Mouse (Mus musculus): Measurements from ENCODE around the gene Arhgef3. TPM values are rescaled to one million over a fixed set of nuclear protein-coding genes. Genes with fewer than 3 reads are reported as not detected.
A peak's percentile ranks its signal among the peaks of the same experiment; 100 is the strongest.

Arhgef3 gene
- polyA plus RNA-seq, 1 experiment, result 17.0 TPM

GRCm38 (mm10) chr14:27308761-27309160, 194.1 kb downstream of the Arhgef3 start:
- WGBS, result 93% methylated on average over 3 of the region's 3 CpGs
- Histone ChIP-seq H3K4me1 (replicated peaks; ENCODE audit: control insufficient read depth, insufficient read depth, low read length) (peaks cover 4% of the 10 kb centered on the region), H3K4me3 (ENCODE audit: control insufficient read depth, insufficient read depth, low read length) (no peak overlapping the region), H3K36me3 (ENCODE audit: control insufficient read depth, insufficient read depth, low read length) (no peaks in the 10 kb centered on the region), H3K27me3 (ENCODE audit: control insufficient read depth, insufficient read depth, low read length) (no peaks in the 10 kb centered on the region), H3K27ac (ENCODE audit: control insufficient read depth, insufficient read depth, low read length) (no peak overlapping the region)
- no peak for TF ChIP-seq POLR2A (IDR thresholded peaks at IDR 0.05; ENCODE audit: control insufficient read depth, extremely low read depth, insufficient read depth, low read length, poor library complexity)
- TF ChIP-seq CTCF (IDR thresholded peaks at IDR 0.05; ENCODE audit: borderline replicate concordance, control insufficient read depth, extremely low read depth, insufficient read depth, low read length, poor library complexity), result no peak
- DNase-seq, result no peak

DNA sequence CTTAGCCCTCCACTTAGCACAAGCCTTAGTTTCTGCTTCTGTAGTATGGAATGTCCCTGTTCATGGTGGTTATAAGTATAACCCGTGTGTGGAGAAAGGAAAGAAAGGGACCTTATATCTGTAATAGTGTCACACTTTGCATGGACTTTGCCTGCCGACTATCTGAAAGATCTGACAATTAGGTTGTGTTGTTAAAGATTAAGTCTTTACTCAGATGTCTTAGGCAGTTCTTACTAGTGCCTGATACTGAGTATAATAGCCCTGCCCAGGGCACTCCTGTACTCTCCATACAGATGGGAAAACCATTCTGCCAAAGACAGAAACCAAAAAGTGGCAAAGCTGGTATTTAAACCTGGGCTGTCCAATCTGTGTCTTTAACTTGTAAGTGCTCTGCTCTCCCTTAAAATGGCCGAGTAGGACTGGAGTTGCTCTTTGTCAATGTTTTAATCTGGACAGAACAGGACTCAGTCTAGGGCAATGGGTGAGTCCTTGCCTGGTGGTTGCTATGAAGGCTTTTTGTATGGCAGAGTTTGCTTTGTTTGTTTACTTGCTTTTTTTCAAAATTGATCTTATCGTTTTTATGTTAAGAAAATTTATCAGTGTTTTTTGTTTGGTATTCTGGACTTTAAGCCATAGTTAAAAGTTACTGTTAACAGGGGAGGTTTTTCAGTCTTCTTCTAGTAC, 196.0 kb downstream of the Arhgef3 start:
- Histone ChIP-seq H3K4me3 (ENCODE audit: control insufficient read depth, insufficient read depth, low read length) (no peak overlapping the region), H3K4me1 (replicated peaks; ENCODE audit: control insufficient read depth, insufficient read depth, low read length) (peaks cover 4% of the 10 kb centered on the region), H3K27ac (ENCODE audit: control insufficient read depth, insufficient read depth, low read length) (no peak overlapping the region), H3K36me3 (ENCODE audit: control insufficient read depth, insufficient read depth, low read length) (no peaks in the 10 kb centered on the region), H3K27me3 (ENCODE audit: control insufficient read depth, insufficient read depth, low read length) (no peaks in the 10 kb centered on the region)
- TF ChIP-seq POLR2A (IDR thresholded peaks at IDR 0.05; ENCODE audit: control insufficient read depth, extremely low read depth, insufficient read depth, low read length, poor library complexity) (no peak), CTCF (IDR thresholded peaks at IDR 0.05; ENCODE audit: borderline replicate concordance, control insufficient read depth, extremely low read depth, insufficient read depth, low read length, poor library complexity) (no peak)
- WGBS, result 86% methylated on average over 4 of the region's 4 CpGs
- DNase-seq, result no peak

- WGBS, result 100% methylated on average over 1 of the region's 1 CpGs
- no peak for DNase-seq
- Histone ChIP-seq H3K4me1 (replicated peaks; ENCODE audit: control insufficient read depth, insufficient read depth, low read length) (peaks cover 8% of the 10 kb centered on the region), H3K27ac (ENCODE audit: control insufficient read depth, insufficient read depth, low read length) (no peak overlapping the region), H3K36me3 (ENCODE audit: control insufficient read depth, insufficient read depth, low read length) (no peaks in the 10 kb centered on the region), H3K27me3 (ENCODE audit: control insufficient read depth, insufficient read depth, low read length) (no peaks in the 10 kb centered on the region), H3K4me3 (ENCODE audit: control insufficient read depth, insufficient read depth, low read length) (no peak overlapping the region)
- TF ChIP-seq POLR2A (IDR thresholded peaks at IDR 0.05; ENCODE audit: control insufficient read depth, extremely low read depth, insufficient read depth, low read length, poor library complexity), result no peak
- no peak for TF ChIP-seq CTCF (IDR thresholded peaks at IDR 0.05; ENCODE audit: borderline replicate concordance, control insufficient read depth, extremely low read depth, insufficient read depth, low read length, poor library complexity)
Measured at GRCm38 (mm10) chr14:27312380-27312779, 197.7 kb downstream of the Arhgef3 start.

- Histone ChIP-seq H3K4me1 (replicated peaks; ENCODE audit: control insufficient read depth, insufficient read depth, low read length) (peaks cover 8% of the 10 kb centered on the region), H3K36me3 (ENCODE audit: control insufficient read depth, insufficient read depth, low read length) (no peaks in the 10 kb centered on the region), H3K4me3 (ENCODE audit: control insufficient read depth, insufficient read depth, low read length) (no peak overlapping the region), H3K27me3 (ENCODE audit: control insufficient read depth, insufficient read depth, low read length) (no peaks in the 10 kb centered on the region), H3K27ac (ENCODE audit: control insufficient read depth, insufficient read depth, low read length) (no peak overlapping the region)
- TF ChIP-seq CTCF (IDR thresholded peaks at IDR 0.05; ENCODE audit: borderline replicate concordance, control insufficient read depth, extremely low read depth, insufficient read depth, low read length, poor library complexity), result no peak
- TF ChIP-seq POLR2A (IDR thresholded peaks at IDR 0.05; ENCODE audit: control insufficient read depth, extremely low read depth, insufficient read depth, low read length, poor library complexity), result no peak
- no peak for DNase-seq
- 97% methylated on average over 6 of the region's 6 CpGs for WGBS
Measured at GRCm38 (mm10) chr14:27315737-27316136, 201.0 kb downstream of the Arhgef3 start.

DNA sequence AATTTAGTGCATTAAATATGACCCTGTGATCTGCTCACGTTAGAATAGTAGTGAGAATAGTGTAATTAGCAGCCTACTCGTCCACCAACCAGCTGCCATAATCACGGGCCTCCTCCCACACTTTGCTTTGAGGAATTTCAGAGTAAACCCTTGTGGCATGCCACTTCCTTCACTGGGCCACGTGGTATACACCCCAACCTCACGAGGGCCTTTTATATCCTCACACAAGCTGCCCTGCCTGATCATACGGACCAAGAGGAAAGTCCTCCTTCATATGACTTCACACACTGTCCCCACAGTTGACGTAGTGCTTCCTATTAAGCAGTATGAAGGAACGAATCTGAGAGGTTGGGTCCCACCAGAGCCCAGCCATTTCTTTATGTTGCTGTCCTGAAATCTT, 202.4 kb downstream of the Arhgef3 start:
- DNase-seq, result peak; percentile 49

DNA sequence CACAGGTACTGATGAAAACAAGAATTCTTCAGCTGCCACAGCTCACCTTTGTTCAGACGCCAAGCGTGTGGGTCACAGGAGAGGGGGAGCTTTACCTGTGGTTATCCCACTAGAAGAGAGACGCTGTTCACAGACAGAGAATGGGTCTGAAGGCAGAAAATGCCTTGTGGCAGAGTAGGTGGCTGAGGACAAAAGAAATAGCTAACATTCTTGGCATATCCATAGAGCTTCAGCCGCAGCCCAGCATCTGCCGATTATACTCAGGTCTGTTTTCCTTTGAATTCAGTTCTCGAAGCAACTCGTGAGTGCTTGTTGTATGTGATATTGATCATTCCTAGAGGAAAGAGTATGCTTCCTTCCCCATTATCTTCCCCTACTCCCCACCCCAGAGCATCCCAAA, 204.7 kb downstream of the Arhgef3 start:
- TF ChIP-seq POLR2A (IDR thresholded peaks at IDR 0.05; ENCODE audit: control insufficient read depth, extremely low read depth, insufficient read depth, low read length, poor library complexity) (no peak), CTCF (IDR thresholded peaks at IDR 0.05; ENCODE audit: borderline replicate concordance, control insufficient read depth, extremely low read depth, insufficient read depth, low read length, poor library complexity) (no peak)
- H3K4me1 ChIP-seq (replicated peaks; ENCODE audit: control insufficient read depth, insufficient read depth, low read length), result peaks cover 4% of the 10 kb centered on the region

More for the DNA sequence above, 202.4 kb downstream of the Arhgef3 start:
- 4% methylated on average over 8 of the region's 8 CpGs for WGBS
- Histone ChIP-seq H3K4me1 (replicated peaks; ENCODE audit: control insufficient read depth, insufficient read depth, low read length) (peaks cover 8% of the 10 kb centered on the region), H3K4me3 (ENCODE audit: control insufficient read depth, insufficient read depth, low read length) (no peak overlapping the region), H3K27ac (ENCODE audit: control insufficient read depth, insufficient read depth, low read length) (no peak overlapping the region), H3K27me3 (ENCODE audit: control insufficient read depth, insufficient read depth, low read length) (no peaks in the 10 kb centered on the region), H3K36me3 (ENCODE audit: control insufficient read depth, insufficient read depth, low read length) (no peaks in the 10 kb centered on the region)
- TF ChIP-seq CTCF (IDR thresholded peaks at IDR 0.05; ENCODE audit: borderline replicate concordance, control insufficient read depth, extremely low read depth, insufficient read depth, low read length, poor library complexity) (no peak), POLR2A (IDR thresholded peaks at IDR 0.05; ENCODE audit: control insufficient read depth, extremely low read depth, insufficient read depth, low read length, poor library complexity) (no peak)

More for the DNA sequence above, 204.7 kb downstream of the Arhgef3 start:
- H3K4me3 ChIP-seq (ENCODE audit: control insufficient read depth, insufficient read depth, low read length), result no peak overlapping the region
- H3K36me3 ChIP-seq (ENCODE audit: control insufficient read depth, insufficient read depth, low read length), result no peaks in the 10 kb centered on the region
- WGBS, result 94% methylated on average over 7 of the region's 7 CpGs
- no peaks in the 10 kb centered on the region for H3K27me3 ChIP-seq (ENCODE audit: control insufficient read depth, insufficient read depth, low read length)
- DNase-seq, result no peak
- no peak overlapping the region for H3K27ac ChIP-seq (ENCODE audit: control insufficient read depth, insufficient read depth, low read length)

All from thymus, adult 2 months (tissue).